Mouse (Mus musculus): Measurements from ENCODE around the gene Paxx. TPM values are rescaled to one million over a fixed set of nuclear protein-coding genes. Genes with fewer than 3 reads are reported as not detected.
"Not testable (repeated sequence)": the region's sequence is repeated elsewhere in the genome, so short reads cannot be mapped to it uniquely, and the experiment has no call there.

Gene Paxx
- total RNA-seq, 2 experiments from 2014 or later = 13.4 to 13.6 TPM

DNA sequence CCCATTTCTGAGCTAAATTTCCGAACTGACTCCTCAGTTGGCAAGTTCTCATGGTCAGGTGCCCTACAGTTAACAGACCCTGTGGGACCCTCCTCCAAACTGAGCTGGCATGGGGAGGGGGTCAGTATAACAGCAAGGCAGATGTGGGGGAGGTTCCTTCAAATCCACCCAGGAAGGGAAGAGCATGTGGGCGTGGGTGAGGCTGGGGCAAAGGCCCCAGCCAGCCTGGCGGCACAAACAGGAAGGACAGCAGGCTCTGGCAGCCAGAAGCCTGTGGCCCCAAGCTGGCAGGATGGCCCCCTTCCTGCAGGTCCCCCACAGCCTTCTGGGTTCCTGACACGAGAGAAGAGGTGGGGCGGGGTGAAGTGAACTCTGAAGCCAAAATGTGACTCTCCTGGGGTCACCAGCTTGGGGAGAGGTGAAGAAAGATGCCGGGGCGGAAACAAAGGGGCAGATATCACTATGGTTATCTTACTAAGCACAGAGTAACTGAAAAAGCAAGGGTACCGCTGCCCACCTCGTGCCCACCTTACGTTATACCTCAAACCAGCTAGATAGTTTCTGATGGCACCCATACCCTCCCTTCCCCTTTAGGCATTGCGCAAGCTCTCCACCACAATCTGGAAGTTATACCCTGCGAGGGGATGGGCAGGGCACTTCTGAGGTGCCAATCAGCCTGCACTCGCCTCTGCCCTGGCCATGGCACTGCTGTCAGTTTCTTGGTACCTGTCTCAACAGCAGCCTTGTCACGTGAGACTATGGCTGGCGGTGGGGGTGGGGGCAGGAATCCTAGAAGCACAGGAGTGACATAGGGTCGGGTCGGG is 38.1 kb downstream of the Paxx start, which contains the start of gene Fut7:
Gene Fut7, plus strand, starts transcription at position 681 of the 824 bp plus-strand sequence.
- intact Hi-C loops (cut with DNase I) = loop anchor here (2.0 to 5.0 kb wide), 2 partner anchors 128 to 155 kb away; partner anchors contain the start of gene Phpt1
- no peak for DNase-seq

DNA sequence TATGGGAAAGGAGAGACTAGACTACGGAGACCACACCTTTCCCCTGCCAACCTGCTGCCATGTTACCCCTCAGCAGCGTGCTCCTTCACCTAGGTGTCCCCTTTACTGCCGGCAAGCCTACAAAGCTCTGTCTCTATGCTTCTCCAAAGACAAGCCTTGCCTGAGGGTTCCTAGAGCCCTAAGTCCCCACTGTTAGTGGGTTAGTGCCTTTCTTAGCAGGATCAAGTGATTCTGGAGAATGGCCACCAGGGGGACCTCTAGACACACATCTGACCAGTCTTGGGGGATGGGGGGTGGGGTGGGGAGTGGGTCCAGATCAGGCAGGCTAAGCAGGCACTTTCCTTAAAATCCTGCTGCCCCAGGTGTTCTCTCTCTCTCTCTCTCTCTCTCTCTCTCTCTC is 39.0 kb downstream of the Paxx start:
- no peak for DNase-seq
- intact Hi-C loops (cut with DNase I) = loop anchor here (2.0 to 5.0 kb wide), 3 partner anchors 61 to 155 kb away; partner anchors contain the start of gene Phpt1

DNA sequence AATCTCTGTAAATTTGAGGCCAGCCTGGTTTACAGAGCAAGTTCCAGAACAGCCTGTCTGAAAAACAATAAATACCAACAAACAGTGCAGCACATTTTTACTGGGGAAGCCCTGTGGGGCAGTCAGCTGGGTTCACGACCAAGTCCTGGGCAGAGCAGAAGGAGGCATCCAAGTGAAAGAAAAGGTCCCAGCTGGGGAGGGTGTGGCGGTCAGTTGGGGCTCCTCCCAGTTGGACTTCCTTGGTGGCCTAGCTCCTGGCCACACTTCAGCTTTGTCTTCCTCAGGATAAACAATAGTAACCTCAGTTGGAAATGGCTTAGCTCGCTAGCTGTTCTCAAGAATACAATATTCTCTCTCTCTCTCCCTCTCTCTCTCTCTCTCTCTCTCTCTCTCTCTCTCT is 43.5 kb downstream of the Paxx start:
- intact Hi-C loops (cut with DNase I) = no loop called here
- peak in 1 of 2 experiments; percentile 46 for DNase-seq

DNA sequence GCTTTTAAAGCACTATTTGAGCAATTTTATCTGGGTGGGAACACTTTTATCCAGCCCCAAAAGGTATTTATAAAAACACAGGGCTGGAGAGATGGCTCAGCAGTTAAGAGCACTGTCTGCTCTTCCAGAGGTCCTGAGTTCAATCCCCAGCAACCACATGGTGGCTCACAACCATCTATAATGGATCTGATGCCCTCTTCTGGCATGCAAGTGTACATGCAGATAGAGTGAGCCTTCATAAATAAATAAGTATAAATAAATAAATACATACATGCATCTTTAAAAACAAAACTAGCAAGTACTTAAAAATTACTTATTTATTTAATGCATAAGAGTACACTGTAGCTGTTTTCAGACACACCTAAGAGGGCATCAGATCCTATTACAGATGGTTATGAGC is 47.5 kb downstream of the Paxx start:
- not testable (repeated sequence) for DNase-seq
- intact Hi-C loops (cut with DNase I) = loop anchor here (5.0 kb wide), 1 partner anchor 36 kb away; no protein-coding TSS in a partner anchor

DNA sequence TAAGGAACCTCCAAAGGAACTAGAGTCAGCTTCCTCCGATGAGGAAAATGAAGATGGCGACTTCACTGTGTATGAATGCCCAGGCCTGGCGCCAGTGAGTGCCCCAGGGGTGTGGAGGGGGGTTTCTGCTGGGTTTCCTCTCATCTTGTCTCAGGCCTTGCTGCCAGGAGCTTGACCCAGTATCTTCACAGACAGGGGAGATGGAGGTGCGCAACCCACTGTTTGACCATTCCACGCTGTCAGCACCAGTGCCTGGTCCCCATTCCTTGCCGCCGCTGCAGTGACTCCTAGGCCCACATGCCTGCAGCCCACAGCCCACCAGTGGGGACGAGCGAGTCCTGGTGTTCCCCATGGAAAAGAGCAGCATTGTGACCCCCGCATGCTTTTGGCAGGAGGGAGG is 52.0 kb downstream of the Paxx start:
- no peak for DNase-seq
- intact Hi-C loops (cut with DNase I) = no loop called here

Small RNA genes lying within 50 kb of the gene (microRNA-seq; reads per million reads assigned to microRNA genes)
- 0.36 to 0.74 reads per million in 2 experiments for gene Mir3087

Other genes with a start within 250 kb of the Paxx start
- 10 to 100 TPM; 18.2 to 19.5 TPM for gene Nelfb, start 249.6 kb downstream of the Paxx start, total RNA-seq (2021)
- gene Stpg3, start 246.5 kb downstream of the Paxx start, total RNA-seq (2021) = not detected
- not detected for gene Fam166a, start 242.3 kb downstream of the Paxx start, total RNA-seq (2021)
- gene Tubb4b, start 236.4 kb downstream of the Paxx start, total RNA-seq (2021) = 100 to 1,000 TPM; 189 to 229 TPM
- gene Slc34a3, start 226.7 kb downstream of the Paxx start, total RNA-seq (2021) = not detected
- not detected for gene Rnf224, start 224.3 kb downstream of the Paxx start, total RNA-seq (2021)
- gene Rnf208, start 218.8 kb downstream of the Paxx start, total RNA-seq (2021) = under 1 TPM; 0.84 to 0.91 TPM
- not detected for gene Cysrt1, start 218.6 kb downstream of the Paxx start, total RNA-seq (2021)
- 1 to 10 TPM in 1 of 2 experiments, under 1 TPM in 1; 0.39 to 1.1 TPM for gene AL732309.1, start 214.2 kb downstream of the Paxx start, total RNA-seq (2021)
- 10 to 100 TPM; 10.4 to 12.0 TPM for gene Tmem203, start 205.7 kb downstream of the Paxx start, total RNA-seq (2021)
- gene Tprn, start 198.5 kb downstream of the Paxx start, total RNA-seq (2021) = 1 to 10 TPM; 3.8 to 4.5 TPM
- 10 to 100 TPM; 25.8 to 25.9 TPM for gene Ssna1, start 188.7 kb downstream of the Paxx start, total RNA-seq (2021)
- 10 to 100 TPM; 27.0 to 27.8 TPM for gene Anapc2, start 188.6 kb downstream of the Paxx start, total RNA-seq (2021)
- not detected for gene Tmem210, start 172.9 kb downstream of the Paxx start, total RNA-seq (2021)
- not detected for gene Lrrc26, start 171.2 kb downstream of the Paxx start, total RNA-seq (2021)
- not detected for gene Grin1, start 141.9 kb downstream of the Paxx start, total RNA-seq (2021)
- gene Man1b1, start 128.8 kb downstream of the Paxx start, total RNA-seq (2021) = 10 to 100 TPM; 11.9 to 15.0 TPM
- 10 to 100 TPM in 1 of 2 experiments, 1 to 10 TPM in 1; 8.7 to 11.9 TPM for gene Dpp7, start 104.7 kb downstream of the Paxx start, total RNA-seq (2021)
- gene Uap1l1, start 95.4 kb downstream of the Paxx start, total RNA-seq (2021) = 1 to 10 TPM; 2.2 to 3.4 TPM
- gene Sapcd2, start 88.8 kb downstream of the Paxx start, total RNA-seq (2021) = under 1 TPM; 0.10 to 0.26 TPM
- gene Entpd2, start 65.2 kb downstream of the Paxx start, total RNA-seq (2021) = 1 to 10 TPM; 7.2 to 9.5 TPM
- gene Npdc1, start 61.7 kb downstream of the Paxx start, total RNA-seq (2021) = 10 to 100 TPM; 14.2 to 17.6 TPM
- not detected for gene Fut7, start 37.8 kb downstream of the Paxx start, total RNA-seq (2021)
- gene Abca2, start 32.4 kb downstream of the Paxx start, total RNA-seq (2021) = 10 to 100 TPM; 12.3 to 16.5 TPM
- gene Clic3, start 4.3 kb downstream of the Paxx start, total RNA-seq (2021) = under 1 TPM; 0.35 to 0.46 TPM
- under 1 TPM in 1 of 2 experiments, not detected in 1; 0.39 TPM for gene Ptgds, start 9.0 kb upstream of the Paxx start, total RNA-seq (2021)
- not detected for gene Lcn12, start 32.8 kb upstream of the Paxx start, total RNA-seq (2021)
- gene Fbxw5, start 39.7 kb upstream of the Paxx start, total RNA-seq (2021) = 10 to 100 TPM; 75.3 to 83.6 TPM
- 1 to 10 TPM; 1.4 to 1.5 TPM for gene C8g, start 40.6 kb upstream of the Paxx start, total RNA-seq (2021)
- gene Traf2, start 85.8 kb upstream of the Paxx start, total RNA-seq (2021) = 10 to 100 TPM in 1 of 2 experiments, 1 to 10 TPM in 1; 9.8 to 11.5 TPM
- gene Edf1, start 96.8 kb upstream of the Paxx start, total RNA-seq (2021) = 100 to 1,000 TPM; 139 to 157 TPM
- gene Mamdc4, start 113.8 kb upstream of the Paxx start, total RNA-seq (2021) = 1 to 10 TPM in 1 of 2 experiments, under 1 TPM in 1; 0.74 to 4.7 TPM
- gene Phpt1, start 114.1 kb upstream of the Paxx start, total RNA-seq (2021) = 10 to 100 TPM; 50.2 to 53.9 TPM
- gene Ajm1, start 120.7 kb upstream of the Paxx start, total RNA-seq (2021) = not detected
- 10 to 100 TPM; 74.4 to 75.9 TPM for gene Rabl6, start 147.4 kb upstream of the Paxx start, total RNA-seq (2021)
- gene Ccdc183, start 156.6 kb upstream of the Paxx start, total RNA-seq (2021) = not detected
- gene Tmem141, start 160.9 kb upstream of the Paxx start, total RNA-seq (2021) = 10 to 100 TPM; 11.1 to 18.7 TPM
- gene Fcna, start 166.9 kb upstream of the Paxx start, total RNA-seq (2021) = 1 to 10 TPM; 2.3 to 3.3 TPM
- 10 to 100 TPM; 12.7 to 13.6 TPM for gene Lcn8, start 192.0 kb upstream of the Paxx start, total RNA-seq (2021)
- not detected for gene Lcn5, start 196.9 kb upstream of the Paxx start, total RNA-seq (2021)
- gene Lcn6, start 215.7 kb upstream of the Paxx start, total RNA-seq (2021) = not detected
- not detected for gene Lcn10, start 221.6 kb upstream of the Paxx start, total RNA-seq (2021)
- not detected for gene Obp2a, start 238.9 kb upstream of the Paxx start, total RNA-seq (2021)
- gene Bmyc, start 245.6 kb upstream of the Paxx start, total RNA-seq (2021) = 10 to 100 TPM; 15.4 to 16.3 TPM